Mouse (Mus musculus) spleen, adult 12 weeks (tissue): ENCODE data around the gene Aspa.

Experiments used
- DNase-seq: peaks from one replicate; pipeline ENCODE4 v3.0.0; 2022; ENCODE audit warnings: low spot score

The Aspa gene

DNA sequence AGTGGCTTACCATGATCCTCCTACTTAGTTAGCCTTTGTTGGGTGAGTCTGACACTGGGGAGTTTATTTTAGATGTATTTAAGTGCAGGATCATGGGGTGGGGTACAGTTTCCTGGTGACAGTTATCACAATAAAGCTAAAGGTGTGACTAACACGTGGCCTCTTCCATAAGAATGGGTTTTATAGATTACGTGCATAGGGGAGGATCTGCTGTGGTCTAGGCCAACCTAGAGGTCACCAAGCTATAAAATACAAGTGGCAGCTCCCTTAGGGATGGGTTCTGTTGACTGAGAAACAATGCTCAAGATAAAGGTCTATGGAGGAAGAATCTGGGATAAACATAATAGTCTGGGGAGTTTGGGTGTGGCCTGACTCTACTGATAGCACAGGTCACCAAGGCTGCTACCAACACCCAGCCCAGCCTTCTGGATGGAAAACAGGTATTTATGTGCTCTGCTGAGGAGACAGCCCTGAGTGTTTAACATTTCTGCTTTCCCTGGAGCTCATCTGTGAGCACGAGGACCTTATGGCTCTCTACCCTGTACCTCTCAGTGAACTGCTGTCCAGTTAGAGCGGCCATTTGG is 71.9 kb downstream of the Aspa start:
- no peak for DNase-seq
